Mouse (Mus musculus): ENCODE data around the gene Btbd35f11. TPM values are rescaled to one million over a fixed set of nuclear protein-coding genes. Genes with fewer than 3 reads are reported as not detected.

Gene Btbd35f11
- not detected in 2 replicates for polyA plus RNA-seq (2015; fragmentation: Nextera tagmentation; extraction: Ambion mirVana)

DNA sequence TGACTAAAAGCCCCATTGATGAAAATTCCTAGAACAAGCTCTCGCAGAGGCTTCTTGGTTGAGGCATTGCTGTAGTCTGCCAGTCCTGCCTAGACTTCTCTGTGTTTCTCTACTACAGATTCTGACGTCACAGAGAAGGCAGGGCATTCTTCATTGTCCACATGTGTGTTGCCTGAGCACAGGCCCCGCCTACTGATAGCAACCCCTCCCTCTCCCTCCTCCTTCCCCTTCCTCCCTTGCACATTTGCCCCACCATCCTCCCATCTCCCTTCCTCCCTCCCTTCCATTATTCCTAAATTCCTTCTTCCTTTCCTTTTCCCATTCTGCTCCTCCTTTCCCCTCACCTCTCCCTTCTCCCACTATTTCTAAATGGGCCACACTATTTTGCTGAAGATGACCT is at the start of gene Btbd35f11:
Btbd35f11 (minus strand) TSS at position 101 of the 400 bp plus-strand sequence.

Other genes with a start within 250 kb of the Btbd35f11 start
- gene Btbd35f24, start 247.9 kb downstream of the Btbd35f11 start, polyA plus RNA-seq (2015; fragmentation: Nextera tagmentation; extraction: Ambion mirVana) = not detected in 2 replicates